Mouse (Mus musculus) megakaryocyte, embryonic 14.5 days (primary cell): ENCODE data around the gene Dnah6.

Source experiments
- FLI1 ChIP-seq: IDR thresholded peaks from 2 replicates; pipeline ENCODE4 v1.6.1; 2012; ENCODE audit warnings: low read length, inconsistent platforms, mixed read lengths
- GATA1 ChIP-seq: IDR thresholded peaks from 3 replicates; pipeline ENCODE4 v1.6.1; 2012; ENCODE audit warnings: mixed read lengths, low read length, inconsistent platforms, borderline replicate concordance

- no peak for TF ChIP-seq GATA1
- TF ChIP-seq FLI1, result no peak
These were observed 39.0 kb downstream of the Dnah6 start for GRCm38 (mm10) chr6:73182410-73182809.
